Mouse (Mus musculus) heart, adult 8-10 months (tissue): ENCODE data around the gene Dock7. TPM values are rescaled to one million over a fixed set of nuclear protein-coding genes. Genes with fewer than 3 reads are reported as not detected.

ENCODE experiments used
- DNase-seq: peaks from one replicate; pipeline ENCODE4 v3.0.0; 2022; ENCODE audit warnings: low spot score
- total RNA-seq, 4 experiments: library from RNA; stranded (reverse); gene quantifications; 2 replicates each; pipeline ENCODE4 v1.2.4; 2022

The Dock7 gene
- total RNA-seq, result 10 to 100 TPM in 3 of 4 experiments, 1 to 10 TPM in 1; 9.8 to 11.0 (median 10.7) TPM

- peak; percentile 68 for DNase-seq
Measured at GRCm38 (mm10) chr4:99120211-99121122, at the start of gene Dock7. Gene Dock7 (minus strand): TSS chr4:99120915.

- DNase-seq, result no peak
Measured at GRCm38 (mm10) chr4:99168869-99169268, 48.2 kb upstream of the Dock7 start.

- DNase-seq, result no peak
Measured at GRCm38 (mm10) chr4:99163547-99163946, 42.8 kb upstream of the Dock7 start.

- DNase-seq, result no peak
Measured at GRCm38 (mm10) chr4:99163001-99163400, 42.3 kb upstream of the Dock7 start.

- peak; percentile 54 for DNase-seq
Measured at GRCm38 (mm10) chr4:99161457-99161971, 40.8 kb upstream of the Dock7 start.

- no peak for DNase-seq
Measured at GRCm38 (mm10) chr4:99160899-99161298, 40.2 kb upstream of the Dock7 start.

- DNase-seq, result no peak
Measured at GRCm38 (mm10) chr4:99160414-99160813, 39.7 kb upstream of the Dock7 start.

GRCm38 (mm10) chr4:99158495-99158894 is 37.8 kb upstream of the Dock7 start:
- DNase-seq, result no peak

- DNase-seq, result no peak
Measured at GRCm38 (mm10) chr4:99156641-99157307, 36.1 kb upstream of the Dock7 start.

GRCm38 (mm10) chr4:99151885-99152558 is 31.3 kb upstream of the Dock7 start:
- DNase-seq, result peak; percentile 36

- no peak for DNase-seq
Measured at GRCm38 (mm10) chr4:99151434-99151833, 30.7 kb upstream of the Dock7 start.

GRCm38 (mm10) chr4:99143323-99143722 is 22.6 kb upstream of the Dock7 start:
- no peak for DNase-seq

- no peak for DNase-seq
Measured at GRCm38 (mm10) chr4:99141578-99141977, 20.9 kb upstream of the Dock7 start.

- no peak for DNase-seq
Measured at GRCm38 (mm10) chr4:99141171-99141570, 20.5 kb upstream of the Dock7 start.

GRCm38 (mm10) chr4:99137986-99138641 is 17.4 kb upstream of the Dock7 start:
- DNase-seq, result no peak

- no peak for DNase-seq
Measured at GRCm38 (mm10) chr4:99134522-99134921, 13.8 kb upstream of the Dock7 start.

GRCm38 (mm10) chr4:99133326-99133725 is 12.6 kb upstream of the Dock7 start:
- DNase-seq, result no peak

GRCm38 (mm10) chr4:99132686-99133085 is 12.0 kb upstream of the Dock7 start:
- no peak for DNase-seq

- no peak for DNase-seq
Measured at GRCm38 (mm10) chr4:99131227-99131653, 10.5 kb upstream of the Dock7 start.

- no peak for DNase-seq
Measured at GRCm38 (mm10) chr4:99123546-99123945, 2.8 kb upstream of the Dock7 start.

- DNase-seq, result no peak
Measured at GRCm38 (mm10) chr4:99122786-99123185, 2.1 kb upstream of the Dock7 start.
